Mouse (Mus musculus) R1 (cell line): ENCODE results near the gene Pcsk5.
A peak's percentile ranks its signal among the peaks of the same experiment; 100 is the strongest.

Source experiments
- DNase-seq: peaks from one replicate; pipeline ENCODE4 v3.0.0-alpha.2; 2018; ENCODE audit warnings: low read depth, low spot score

The Pcsk5 gene

GRCm38 (mm10) chr19:17397922-17398321 lies 439.5 kb downstream of the Pcsk5 start:
- no peak for DNase-seq

- DNase-seq, result no peak
These were observed 440.6 kb downstream of the Pcsk5 start for GRCm38 (mm10) chr19:17396802-17397201.

DNA sequence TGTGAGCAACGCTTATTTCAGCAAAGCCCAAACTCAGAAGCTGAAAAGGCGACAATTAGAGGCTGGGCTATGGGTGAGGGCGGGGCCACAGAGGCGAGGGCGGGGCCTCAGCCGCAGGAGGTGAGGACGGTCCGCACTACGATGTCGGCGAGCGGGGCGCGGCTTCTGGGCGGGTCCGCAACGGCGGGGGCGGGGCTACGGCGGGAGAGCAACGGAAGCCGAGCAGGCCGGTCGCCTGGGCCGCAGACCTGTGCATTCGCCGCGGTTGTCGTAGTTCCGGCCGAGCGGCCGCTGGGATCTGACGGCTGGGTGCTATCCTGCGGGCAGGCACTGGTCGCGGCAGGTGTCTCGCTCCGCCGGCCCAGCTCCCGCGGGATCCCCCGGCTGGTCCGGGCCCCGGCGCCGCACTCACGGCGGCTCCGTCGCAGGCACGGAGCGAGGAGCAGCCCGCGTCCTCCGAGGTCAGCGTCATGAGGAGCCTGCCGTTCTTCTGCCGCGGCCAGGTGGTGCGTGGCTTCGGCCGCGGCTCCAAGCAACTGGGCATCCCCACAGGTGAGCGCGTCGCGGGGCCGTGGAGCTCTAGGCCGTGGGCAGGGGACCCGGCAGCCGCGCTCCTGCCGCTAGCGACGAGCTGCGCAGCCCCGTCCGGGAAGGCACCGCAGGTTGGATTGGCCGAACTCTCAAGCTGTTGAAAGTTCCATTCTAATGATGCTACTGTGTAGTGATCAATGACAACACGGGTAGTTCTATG lies 443.4 kb downstream of the Pcsk5 start, which contains the start of gene Rfk:
Rfk (plus strand) TSS at position 203 of the 751 bp plus-strand sequence.
- peak; percentile 88 for DNase-seq

- DNase-seq, result no peak
These were observed 444.6 kb downstream of the Pcsk5 start for GRCm38 (mm10) chr19:17392866-17393265.

DNA sequence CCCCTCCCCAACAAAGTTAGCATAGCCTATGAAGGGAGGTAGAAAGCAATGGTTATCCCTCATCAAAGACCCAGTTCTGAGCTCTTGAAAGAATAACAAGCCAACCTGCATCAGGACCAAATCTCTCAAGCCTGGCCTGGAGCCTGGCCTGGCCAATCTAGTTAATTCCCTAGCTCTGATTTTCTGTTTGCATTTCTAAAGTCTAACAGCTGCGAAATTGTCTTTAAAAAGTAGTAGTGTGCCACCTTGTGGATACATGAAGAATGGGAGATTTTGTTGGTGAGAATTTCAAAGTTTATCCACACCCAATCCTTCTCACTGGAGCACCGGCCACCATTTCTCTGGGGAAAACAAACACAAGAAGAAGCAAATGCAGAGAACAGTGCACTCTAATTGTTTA lies 449.0 kb downstream of the Pcsk5 start:
- DNase-seq, result peak; percentile 62

DNA sequence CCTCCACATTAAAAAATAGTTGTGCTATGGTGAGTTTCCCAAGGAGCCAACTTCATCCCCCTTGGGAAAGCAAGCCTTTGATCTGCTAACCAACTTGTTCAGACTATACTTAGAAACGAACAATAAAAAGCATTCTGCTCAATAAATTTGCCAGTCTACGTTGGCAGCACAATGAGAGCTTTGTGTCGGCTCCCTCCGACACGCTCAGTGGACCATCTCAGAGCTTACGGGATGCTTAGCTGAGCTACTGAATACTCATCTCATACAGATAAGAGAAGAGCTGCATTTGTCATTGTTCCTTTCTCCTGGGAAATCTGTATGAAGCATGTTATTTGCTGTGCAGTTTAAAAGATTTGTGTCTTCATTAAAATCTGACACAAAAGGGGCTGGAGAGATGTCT lies 451.0 kb downstream of the Pcsk5 start:
- DNase-seq, result no peak

DNA sequence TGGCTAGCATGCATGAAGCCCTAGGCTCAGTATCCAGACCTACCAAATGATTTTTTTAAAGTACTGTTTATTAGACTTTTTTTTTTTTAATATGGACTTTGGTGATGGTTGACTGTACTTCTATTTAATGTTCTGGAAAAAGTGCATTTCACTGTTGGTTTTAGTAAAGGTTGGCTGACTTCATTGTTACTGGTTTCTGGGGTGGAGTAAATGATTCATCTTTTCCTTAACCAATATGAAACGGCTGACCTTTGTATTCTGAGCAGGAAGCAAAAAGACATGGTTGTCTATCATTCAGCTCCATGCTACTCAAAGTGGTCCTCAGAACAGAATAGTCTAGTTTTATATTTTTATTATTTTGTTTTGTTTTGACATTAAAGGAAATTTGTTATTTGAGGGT lies 452.0 kb downstream of the Pcsk5 start:
- DNase-seq, result no peak

DNA sequence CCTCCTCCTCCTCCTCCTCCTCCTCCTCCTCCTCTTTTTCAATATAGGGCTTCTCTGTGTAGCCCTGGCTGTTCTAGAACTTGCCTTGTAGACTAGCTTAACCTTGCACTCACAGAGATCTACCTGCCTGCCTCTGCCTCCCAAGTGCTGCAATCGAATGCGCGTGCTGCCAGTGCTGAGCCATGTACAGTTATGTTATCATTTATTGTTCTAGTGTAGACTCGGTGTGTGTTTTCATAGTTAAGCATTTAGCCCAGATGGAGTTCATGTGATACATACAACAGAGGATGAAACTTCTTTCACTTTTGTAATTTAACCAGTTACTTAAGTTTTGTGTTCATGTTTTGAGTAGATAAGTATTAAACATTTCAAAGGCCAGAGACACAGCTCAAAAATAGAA lies 452.4 kb downstream of the Pcsk5 start:
- DNase-seq, result no peak

- DNase-seq, result no peak
These were observed 454.5 kb downstream of the Pcsk5 start for GRCm38 (mm10) chr19:17382807-17383397.
